Mouse (Mus musculus) cerebral cortex, adult 2 months (tissue): ENCODE measurements around the gene Cnnm2.

ENCODE experiments used
- WGBS: fragments of 180-500 bp; shearing (Covaris S2); methylation state at CpG from one replicate; pipeline ENCODE4 v1.1.7; 2018; 5-methylcytosine and 5-hydroxymethylcytosine counted together

The Cnnm2 gene

DNA sequence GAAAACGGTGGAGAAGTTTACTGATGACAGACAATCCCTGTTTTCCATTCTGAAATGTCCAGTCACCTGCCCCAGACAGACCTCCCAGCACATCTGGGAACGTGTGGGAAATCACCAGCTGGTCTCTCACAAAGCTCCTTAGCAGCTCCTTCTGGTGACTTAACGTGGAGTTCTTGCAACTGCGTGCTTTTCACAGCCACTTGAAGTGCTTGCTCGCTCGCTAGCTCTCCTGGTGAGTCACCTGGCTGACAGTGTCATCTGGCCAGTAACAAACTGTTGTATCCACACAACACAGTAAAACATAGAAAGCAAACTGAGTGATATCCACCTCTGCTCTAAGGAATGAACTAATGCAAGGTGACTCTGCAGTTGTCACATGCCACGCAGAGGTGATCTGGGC is 125.4 kb downstream of the Cnnm2 start:
- 61% methylated on average over 7 of the region's 7 CpGs for WGBS

- 69% methylated on average over 14 of the region's 14 CpGs for WGBS
Measured at GRCm38 (mm10) chr19:46887811-46888527, 126.6 kb downstream of the Cnnm2 start.

DNA sequence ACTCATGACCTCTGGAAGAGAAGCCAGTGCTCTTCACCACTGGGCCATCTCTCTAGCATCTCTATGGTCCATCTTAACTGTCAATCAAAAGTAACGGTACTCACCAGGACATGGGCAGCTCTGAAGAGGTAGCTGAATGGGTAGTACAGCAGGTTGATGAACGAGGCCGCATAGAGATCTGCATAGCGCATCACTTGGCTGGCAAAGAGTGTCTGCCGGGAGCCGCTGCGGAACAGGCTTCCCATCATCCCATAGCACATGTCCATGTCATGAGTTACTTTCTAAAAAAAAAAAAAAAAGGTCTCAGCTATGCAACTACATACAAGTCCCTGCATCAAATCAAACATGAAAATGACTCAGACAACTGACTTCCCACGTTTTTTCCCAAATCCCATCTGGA is 128.3 kb downstream of the Cnnm2 start:
- 71% methylated on average over 8 of the region's 8 CpGs for WGBS

GRCm38 (mm10) chr19:46890657-46891056 is 129.3 kb downstream of the Cnnm2 start:
- WGBS: 86% methylated on average over 8 of the region's 8 CpGs

DNA sequence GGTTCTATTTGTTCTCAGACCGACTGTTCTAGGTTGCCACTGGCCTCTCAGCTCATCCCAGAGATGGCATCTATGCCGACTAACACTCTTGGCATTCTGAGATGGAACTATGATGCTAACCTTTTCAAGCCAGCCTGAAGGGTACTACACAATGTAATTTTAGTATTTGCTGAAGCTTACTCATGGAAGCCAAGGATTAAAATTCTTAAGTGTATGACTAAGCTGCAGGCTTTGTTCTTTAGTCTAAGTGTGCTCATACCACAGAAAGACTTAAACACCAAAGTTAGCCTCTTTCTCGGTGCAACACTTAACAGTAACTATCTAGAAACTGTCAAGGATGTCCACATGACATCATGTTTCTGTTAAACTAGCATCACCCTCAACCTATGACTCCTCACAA is 131.5 kb downstream of the Cnnm2 start:
- WGBS: 49% methylated on average over 3 of the region's 3 CpGs

GRCm38 (mm10) chr19:46893484-46893883 is 132.1 kb downstream of the Cnnm2 start:
- WGBS: 85% methylated on average over 7 of the region's 7 CpGs

DNA sequence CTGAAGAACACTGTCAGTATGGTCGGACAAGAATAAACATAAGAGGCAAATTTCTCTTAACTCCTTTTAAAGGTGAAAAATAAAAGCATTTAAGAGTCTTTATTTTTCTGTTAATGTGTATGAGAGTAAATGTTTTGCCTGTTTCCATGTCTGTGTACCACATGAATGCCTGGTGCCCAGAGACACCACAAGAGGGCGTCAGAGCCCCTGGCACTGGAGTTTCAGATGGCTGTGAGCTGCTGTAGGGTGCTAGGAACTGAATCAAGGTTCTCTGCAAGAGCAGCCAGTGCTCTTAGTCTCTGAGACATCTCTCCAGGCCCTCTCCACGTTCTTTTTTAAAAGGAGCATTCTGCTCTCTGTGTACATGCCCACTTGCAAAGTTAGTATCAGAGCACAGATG is 135.7 kb downstream of the Cnnm2 start:
- WGBS: 85% methylated on average over 3 of the region's 3 CpGs

- WGBS: 57% methylated on average over 5 of the region's 5 CpGs
Measured at GRCm38 (mm10) chr19:46898222-46898621, 136.8 kb downstream of the Cnnm2 start.

DNA sequence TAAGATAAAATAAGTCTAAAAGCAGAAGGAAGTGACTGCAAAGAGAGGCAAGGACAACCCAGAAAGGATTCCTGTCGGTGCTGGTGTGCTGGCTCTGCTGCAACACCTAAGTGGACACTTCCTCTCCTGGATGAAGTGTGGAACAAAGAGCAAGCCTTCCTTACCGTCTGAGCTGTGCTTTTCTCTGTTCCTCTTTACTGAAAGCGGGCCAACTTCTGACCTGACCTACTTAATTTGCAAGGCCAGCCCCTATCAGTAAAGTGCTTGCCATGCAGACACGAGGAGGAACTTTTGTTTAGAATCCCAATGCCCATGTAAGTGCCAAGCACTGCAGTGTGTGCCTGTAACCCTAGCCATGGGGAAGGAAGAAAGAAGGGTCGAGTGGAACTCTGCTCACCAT is 137.9 kb downstream of the Cnnm2 start:
- WGBS: 35% methylated on average over 5 of the region's 5 CpGs

DNA sequence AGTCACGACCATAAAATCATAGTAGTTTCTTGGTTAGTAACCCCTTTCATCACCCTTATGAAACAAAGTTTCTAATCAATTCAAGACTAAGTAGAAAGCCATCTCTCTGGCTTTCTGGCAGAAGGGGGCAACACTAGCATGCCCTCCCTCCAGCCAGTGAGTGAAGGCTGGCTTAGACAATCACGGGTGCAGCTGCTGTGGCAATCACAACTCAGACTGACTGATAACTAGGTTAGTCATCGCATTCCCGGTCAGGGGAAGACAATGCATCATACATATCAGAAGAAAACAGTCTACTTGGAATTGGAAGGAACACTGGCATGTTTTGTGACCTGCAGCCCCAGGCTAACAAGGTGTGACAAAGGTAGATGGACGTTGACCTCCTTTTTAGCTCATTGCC is 138.5 kb downstream of the Cnnm2 start:
- WGBS: 70% methylated on average over 5 of the region's 5 CpGs

DNA sequence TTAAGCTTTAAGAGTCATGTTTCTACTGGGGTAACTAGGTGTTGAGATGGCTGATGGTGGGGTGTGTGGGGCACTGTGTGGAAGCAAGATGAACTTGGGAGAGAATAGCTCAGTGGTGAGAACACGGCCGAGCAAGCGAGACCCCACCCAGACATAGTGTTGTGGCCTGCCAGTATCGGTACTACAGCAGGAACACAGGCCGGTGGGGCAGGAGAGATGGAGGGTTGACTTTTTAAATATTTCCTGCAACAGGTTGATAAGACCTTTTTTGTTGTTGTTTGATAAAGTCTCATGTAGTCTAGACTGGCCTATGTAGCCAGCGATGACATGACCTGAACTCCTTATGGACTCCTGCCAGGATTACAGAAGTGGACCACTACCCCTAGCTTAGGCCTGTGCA is 139.4 kb downstream of the Cnnm2 start:
- WGBS: 96% methylated on average over 6 of the region's 6 CpGs

GRCm38 (mm10) chr19:46901323-46901722 is 139.9 kb downstream of the Cnnm2 start:
- 61% methylated on average over 5 of the region's 5 CpGs for WGBS

DNA sequence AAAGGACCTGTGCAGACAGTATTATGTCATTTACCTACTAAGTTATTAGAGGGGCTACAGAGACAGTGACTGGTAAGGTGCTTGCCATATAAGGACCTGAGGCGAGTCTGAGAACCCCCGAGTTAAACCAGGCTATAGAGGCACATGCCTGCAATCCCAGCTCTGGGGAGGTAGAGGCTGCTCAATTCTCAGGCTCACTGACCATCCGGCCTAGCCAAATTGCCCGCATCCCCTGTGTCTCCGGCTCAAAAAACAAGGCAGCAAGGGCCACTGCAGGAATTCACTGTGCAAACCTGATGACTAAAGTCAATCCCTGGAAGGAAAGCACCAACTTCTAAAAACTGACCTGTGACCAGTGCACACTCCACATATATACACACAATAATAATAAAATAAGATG is 142.0 kb downstream of the Cnnm2 start:
- 93% methylated on average over 5 of the region's 5 CpGs for WGBS

GRCm38 (mm10) chr19:46904907-46905306 is 143.5 kb downstream of the Cnnm2 start:
- 73% methylated on average over 1 of the region's 1 CpGs for WGBS

DNA sequence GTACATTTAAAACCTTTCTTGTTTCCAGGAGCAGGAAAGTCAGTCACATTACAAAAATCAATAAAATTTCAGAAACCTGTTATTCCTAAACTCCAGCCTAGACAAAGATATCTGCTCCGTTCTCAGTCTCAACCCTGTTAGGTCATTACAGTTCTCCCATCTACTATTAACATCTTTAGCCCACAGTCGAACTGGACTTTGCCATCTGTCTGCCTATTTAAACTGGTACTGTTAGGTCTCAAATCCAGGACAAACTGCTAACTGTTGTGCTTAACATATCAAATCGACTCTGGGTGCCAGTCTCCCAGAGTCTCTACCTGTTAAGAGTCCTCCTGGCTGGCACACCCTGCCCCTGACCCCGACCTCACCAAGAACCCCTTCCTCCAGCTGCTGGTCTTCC is 144.6 kb downstream of the Cnnm2 start:
- WGBS: 72% methylated on average over 4 of the region's 4 CpGs

DNA sequence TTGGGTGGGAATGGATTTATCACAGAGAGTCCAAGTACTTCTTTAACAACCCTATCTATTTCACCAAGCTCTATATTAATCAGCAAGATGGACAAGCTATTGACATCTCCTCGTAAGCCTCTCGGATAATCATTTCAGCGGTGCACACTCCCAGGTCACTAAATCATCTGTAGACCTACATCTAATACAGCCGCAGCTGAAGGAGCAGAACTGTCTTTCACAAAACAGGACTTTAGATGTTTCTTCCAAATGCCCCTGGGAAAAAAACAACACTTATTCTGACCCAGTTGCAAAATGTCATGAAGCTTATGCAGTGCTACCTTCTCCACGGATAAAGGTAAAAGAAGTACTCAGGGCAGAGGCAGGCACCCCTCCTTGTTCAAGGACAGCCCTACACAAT is 146.8 kb downstream of the Cnnm2 start:
- 73% methylated on average over 5 of the region's 5 CpGs for WGBS

DNA sequence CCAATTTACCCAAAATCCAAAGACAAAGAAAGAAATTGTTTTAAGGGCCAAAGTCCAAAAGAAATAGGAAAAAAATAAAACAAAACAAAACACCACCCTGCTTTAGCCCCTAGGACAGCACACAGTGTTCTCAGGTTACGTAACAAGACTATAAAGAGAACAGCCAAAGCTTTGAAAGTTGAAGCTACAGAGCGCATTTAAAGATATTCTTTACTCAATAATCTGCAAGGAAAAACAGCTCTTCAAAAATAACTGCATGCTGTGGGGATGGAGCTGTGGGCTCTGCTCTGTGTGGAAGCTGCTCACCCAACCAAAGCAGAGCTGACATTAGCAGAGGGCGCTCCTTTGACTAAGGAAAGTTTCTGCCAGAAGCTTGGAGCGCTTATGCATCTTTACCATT is 147.6 kb downstream of the Cnnm2 start:
- 16% methylated on average over 4 of the region's 4 CpGs for WGBS

GRCm38 (mm10) chr19:46911492-46911891 is 150.1 kb downstream of the Cnnm2 start:
- WGBS: 56% methylated on average over 3 of the region's 3 CpGs

- 94% methylated on average over 11 of the region's 11 CpGs for WGBS
Measured at GRCm38 (mm10) chr19:46913626-46914025, 152.2 kb downstream of the Cnnm2 start.

GRCm38 (mm10) chr19:46915406-46916080 is 154.1 kb downstream of the Cnnm2 start:
- 63% methylated on average over 9 of the region's 9 CpGs for WGBS

GRCm38 (mm10) chr19:46920571-46920970 is 159.2 kb downstream of the Cnnm2 start:
- WGBS: 66% methylated on average over 6 of the region's 6 CpGs

GRCm38 (mm10) chr19:46926357-46926756 is 165.0 kb downstream of the Cnnm2 start:
- 51% methylated on average over 4 of the region's 4 CpGs for WGBS

- 26% methylated on average over 5 of the region's 5 CpGs for WGBS
Measured at GRCm38 (mm10) chr19:46926951-46927350, 165.6 kb downstream of the Cnnm2 start.

DNA sequence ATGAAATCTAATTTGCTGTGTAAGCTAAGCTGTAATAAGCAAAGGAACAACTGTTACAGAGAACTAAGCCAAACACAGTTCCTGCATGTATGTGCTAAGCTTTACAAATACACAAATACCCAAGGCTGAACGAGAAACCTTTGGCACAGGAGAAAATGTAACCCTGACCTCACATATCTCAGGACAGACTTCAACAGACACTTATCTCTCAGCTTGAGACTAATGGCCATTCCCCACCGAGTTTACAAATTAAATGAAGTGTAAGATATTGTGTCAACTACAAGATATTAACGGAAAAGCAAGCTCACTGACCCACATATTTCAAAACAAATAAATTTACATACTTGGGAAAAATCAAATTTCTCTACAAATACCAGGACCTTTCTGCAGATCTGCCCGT is 166.7 kb downstream of the Cnnm2 start:
- WGBS: 59% methylated on average over 4 of the region's 4 CpGs
